Mouse (Mus musculus) stomach, embryonic 15.5 days (tissue): Measurements from ENCODE around the gene Slc13a2. TPM values are rescaled to one million over a fixed set of nuclear protein-coding genes. Genes with fewer than 3 reads are reported as not detected.

Experiments used
- ATAC-seq: fragments of 200-750 bp; cut with Nextera tagmentation; 2 replicates; pipeline ENCODE4 v1.8.0; 2017; ENCODE audit warnings: low read depth, moderate number of reproducible peaks, moderate TSS enrichment; ENCODE audit not compliant: insufficient read depth, low FRiP score
- H3K27ac ChIP-seq: fragments of 300-500 bp; sonication (generic); 2 replicates; pipeline ENCODE4 v1.5.1; 2015; ENCODE audit warnings: mild to moderate bottlenecking, inconsistent platforms
- H3K27me3 ChIP-seq: fragments of 300-500 bp; sonication (generic); replicated peaks from 2 replicates; pipeline ENCODE4 v1.6.1; 2015; ENCODE audit warnings: inconsistent platforms
- H3K36me3 ChIP-seq: fragments of 300-500 bp; sonication (generic); 2 replicates; pipeline ENCODE4 v1.6.1; 2015; ENCODE audit warnings: inconsistent platforms
- H3K4me1 ChIP-seq: fragments of 300-500 bp; sonication (generic); 2 replicates; pipeline ENCODE4 v1.6.1; 2015; ENCODE audit warnings: inconsistent platforms
- H3K4me2 ChIP-seq: fragments of 300-500 bp; sonication (generic); 2 replicates; pipeline ENCODE4 v1.6.1; 2015; ENCODE audit warnings: mild to moderate bottlenecking, inconsistent platforms
- H3K4me3 ChIP-seq: fragments of 300-500 bp; sonication (generic); replicated peaks from 2 replicates; pipeline ENCODE4 v1.5.1; 2015; ENCODE audit warnings: inconsistent platforms
- H3K9ac ChIP-seq: fragments of 300-500 bp; sonication (generic); 2 replicates; pipeline ENCODE4 v1.6.1; 2015; ENCODE audit warnings: inconsistent platforms
- H3K9me3 ChIP-seq: fragments of 300-500 bp; sonication (generic); 2 replicates; pipeline ENCODE4 v1.6.1; 2016; ENCODE audit warnings: inconsistent platforms
- WGBS: fragments of 180-500 bp; shearing (Covaris S2); methylation state at CpG from one replicate; pipeline ENCODE4 v1.1.7; 2015; 5-methylcytosine and 5-hydroxymethylcytosine counted together
- polyA plus RNA-seq: library from polyadenylated mRNA; unstranded; fragments of >200 nt; fragmentation: Nextera tagmentation; extraction: Ambion mirVana; gene quantifications from 2 replicates; pipeline ENCODE4 v1.2.1, GENCODE M21; 2015

Slc13a2 gene
- polyA plus RNA-seq, 1 experiment from 2014 or later = 0.51 TPM

DNA sequence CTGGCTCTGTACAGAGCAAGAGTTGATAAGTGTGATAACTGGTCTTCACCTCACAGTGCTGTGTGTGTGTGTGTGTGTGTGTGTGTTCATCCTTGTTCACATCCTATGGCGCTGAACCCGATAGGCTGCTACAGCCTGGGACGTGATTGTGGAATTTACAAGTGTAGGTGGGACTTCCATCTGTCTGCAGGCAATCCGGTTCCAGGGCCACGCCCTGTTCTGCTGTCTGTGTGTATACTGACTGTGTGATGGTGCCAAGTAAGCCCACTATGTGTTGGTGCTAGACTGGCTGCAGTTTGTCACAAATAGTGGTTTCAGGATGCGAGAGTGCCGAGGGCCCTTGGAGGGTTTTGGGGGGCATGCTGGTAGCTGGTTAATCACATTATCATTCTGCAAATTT is 39.7 kb downstream of the Slc13a2 start:
- ATAC-seq = no peak
- Histone ChIP-seq H3K4me1 (no peaks in the 10 kb centered on the region), H3K4me2 (no peak overlapping the region), H3K27me3 (no peaks in the 10 kb centered on the region), H3K4me3 (no peak overlapping the region), H3K9ac (no peak overlapping the region), H3K36me3 (no peaks in the 10 kb centered on the region), H3K27ac (no peak overlapping the region), H3K9me3 (no peaks in the 10 kb centered on the region)
- WGBS = 72% methylated on average over 7 of the region's 7 CpGs

DNA sequence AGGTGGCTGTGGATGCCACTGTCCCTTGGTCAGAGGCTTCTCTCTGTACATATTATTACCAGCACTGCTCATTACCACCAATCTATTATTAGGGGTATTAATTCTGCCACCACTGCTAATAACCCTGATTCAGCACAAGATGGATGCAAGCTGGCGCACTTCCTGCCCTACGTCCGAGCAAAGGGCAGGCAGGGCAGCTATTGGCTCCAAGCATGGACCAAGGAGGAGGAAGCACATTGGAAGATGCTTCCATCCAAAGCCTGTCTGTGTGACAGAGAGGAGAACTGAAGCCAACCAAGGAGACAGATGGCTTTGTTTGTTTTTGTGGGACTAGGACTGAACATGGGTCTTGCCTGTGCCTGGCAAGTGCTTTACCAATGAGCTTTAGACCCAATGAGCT is 41.0 kb downstream of the Slc13a2 start:
- Histone ChIP-seq H3K9me3 (no peaks in the 10 kb centered on the region), H3K36me3 (no peaks in the 10 kb centered on the region), H3K27ac (no peak overlapping the region), H3K27me3 (no peaks in the 10 kb centered on the region), H3K4me2 (no peak overlapping the region), H3K4me3 (no peak overlapping the region), H3K4me1 (no peaks in the 10 kb centered on the region), H3K9ac (no peak overlapping the region)
- no peak for ATAC-seq
- WGBS = 80% methylated on average over 3 of the region's 3 CpGs

DNA sequence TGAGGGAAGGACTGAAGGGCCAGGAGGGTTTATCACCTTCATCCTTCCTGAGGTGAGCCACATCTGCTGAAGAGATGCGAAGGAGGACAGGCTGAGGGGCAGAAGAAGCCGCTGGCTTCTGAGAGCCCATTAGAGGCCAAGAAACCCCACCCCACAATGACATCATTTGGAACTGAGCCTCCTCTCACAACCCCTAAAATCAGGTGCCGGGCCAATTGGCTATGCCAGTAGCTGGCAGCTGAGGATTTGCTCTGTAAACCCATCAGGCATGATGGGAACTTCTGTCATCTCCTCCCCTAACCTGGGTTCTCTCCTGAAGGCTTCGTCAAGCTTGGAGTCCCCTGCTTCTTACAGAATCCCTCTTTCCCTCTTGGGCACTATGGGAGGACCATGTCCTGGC is 41.7 kb downstream of the Slc13a2 start:
- Histone ChIP-seq H3K4me2 (no peak overlapping the region), H3K36me3 (no peaks in the 10 kb centered on the region), H3K27me3 (no peaks in the 10 kb centered on the region), H3K4me1 (no peaks in the 10 kb centered on the region), H3K9me3 (no peaks in the 10 kb centered on the region), H3K4me3 (no peak overlapping the region), H3K9ac (no peak overlapping the region), H3K27ac (no peak overlapping the region)
- no peak for ATAC-seq
- 70% methylated on average over 4 of the region's 4 CpGs for WGBS

DNA sequence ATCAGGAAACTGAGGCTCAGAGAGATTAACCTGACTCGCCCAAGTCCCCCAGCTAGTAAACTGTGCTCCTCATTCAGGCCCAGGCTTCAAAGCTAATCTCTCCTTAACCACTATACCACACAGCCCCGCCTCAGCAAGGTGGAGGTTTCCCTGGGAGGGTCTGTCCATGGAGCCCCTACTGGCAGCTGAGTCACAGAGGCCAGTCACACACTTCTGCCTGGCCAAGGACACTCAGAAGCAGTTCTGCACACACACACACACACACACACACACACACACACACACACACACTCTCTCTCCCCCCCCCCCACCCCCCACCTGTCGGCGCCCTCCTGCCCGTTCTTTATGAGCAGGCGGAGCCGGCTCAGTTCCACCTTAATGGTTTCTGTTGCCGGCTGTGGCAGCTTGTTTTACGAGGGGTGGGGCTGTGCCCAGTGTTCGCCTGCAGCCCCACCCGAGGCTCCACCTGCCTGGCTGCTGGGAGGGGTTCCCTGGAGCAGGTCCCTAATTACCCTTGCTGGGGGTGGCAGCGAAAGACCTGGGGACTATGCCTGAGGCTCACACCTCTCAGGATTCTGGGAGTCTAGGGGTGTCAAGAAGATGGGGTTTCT is 44.4 kb downstream of the Slc13a2 start:
- no peak overlapping the region for H3K4me2 ChIP-seq
- H3K9ac ChIP-seq = no peak overlapping the region
- H3K4me3 ChIP-seq = no peak overlapping the region
- no peak overlapping the region for H3K27ac ChIP-seq
- no peaks in the 10 kb centered on the region for H3K9me3 ChIP-seq
- H3K4me1 ChIP-seq = no peaks in the 10 kb centered on the region
- WGBS = 29% methylated on average over 12 of the region's 12 CpGs
- ATAC-seq = peak; percentile 71; the same call in 1 of the 2 replicates
- no peaks in the 10 kb centered on the region for H3K27me3 ChIP-seq
- H3K36me3 ChIP-seq = no peaks in the 10 kb centered on the region

DNA sequence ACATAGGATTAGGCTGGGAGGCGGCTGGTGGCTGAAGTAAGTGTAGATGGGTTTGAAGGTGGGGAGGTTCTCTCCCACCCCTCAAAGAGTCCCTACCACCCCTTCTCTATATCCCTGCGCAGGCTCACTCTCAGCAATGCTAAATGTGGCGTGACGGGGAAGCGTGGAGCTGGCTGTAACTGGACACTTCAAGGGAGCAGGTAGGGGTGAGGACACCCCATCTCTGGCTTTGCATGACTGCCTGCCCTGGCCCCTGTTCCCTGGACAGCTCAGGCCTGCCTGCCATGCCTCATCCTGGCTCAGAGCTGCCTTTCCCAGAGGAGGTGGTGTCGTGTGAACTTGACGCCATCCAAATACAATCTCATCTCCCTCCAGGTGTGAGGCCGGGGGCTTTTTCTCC is 47.9 kb downstream of the Slc13a2 start:
- Histone ChIP-seq H3K36me3 (no peaks in the 10 kb centered on the region), H3K27me3 (no peaks in the 10 kb centered on the region), H3K4me2 (no peak overlapping the region), H3K4me3 (no peak overlapping the region), H3K9me3 (no peaks in the 10 kb centered on the region), H3K4me1 (peaks cover 7% of the 10 kb centered on the region; the same call in 1 of the 2 replicates), H3K9ac (no peak overlapping the region), H3K27ac (no peak overlapping the region)
- WGBS = 75% methylated on average over 8 of the region's 8 CpGs
- ATAC-seq = no peak

DNA sequence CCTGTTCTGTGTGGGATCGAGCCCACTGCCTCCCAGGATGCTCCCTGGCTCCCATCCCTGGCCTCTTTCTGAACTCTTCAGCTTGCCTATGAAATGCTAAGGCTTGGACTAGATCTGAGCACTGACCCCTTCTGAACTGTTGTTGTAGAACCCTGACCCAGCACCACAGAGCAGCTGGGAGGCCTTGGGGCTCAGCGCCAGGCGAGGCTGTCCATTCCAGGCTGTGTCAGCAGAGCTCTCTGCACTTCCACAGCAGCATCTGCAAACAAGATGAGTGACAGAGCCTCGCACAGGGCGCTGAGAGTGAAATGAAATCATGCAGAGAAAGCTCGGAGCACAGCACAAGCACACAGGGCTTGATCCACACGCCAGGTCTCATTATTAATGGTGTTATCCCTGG is 49.4 kb downstream of the Slc13a2 start:
- no peak for ATAC-seq

DNA sequence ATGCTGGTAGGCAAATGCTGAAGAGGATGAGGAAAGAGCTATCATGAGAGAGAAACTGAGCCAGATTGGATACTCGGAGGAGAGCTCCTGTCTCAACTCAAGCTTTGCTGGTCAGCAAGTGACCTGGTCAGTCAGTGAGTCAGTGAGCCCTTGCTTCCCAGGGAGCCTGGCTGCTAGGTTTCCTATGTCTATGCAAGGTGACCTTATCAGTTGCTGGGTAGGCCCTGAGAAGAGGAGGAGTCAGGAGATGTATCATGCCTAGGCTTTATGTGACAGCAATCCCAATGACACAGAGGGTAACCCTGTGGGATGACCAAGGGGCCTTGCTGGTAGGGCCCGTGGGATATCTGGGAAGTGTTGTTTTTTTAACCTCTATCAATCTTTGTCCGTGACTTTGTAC is 49.9 kb downstream of the Slc13a2 start:
- H3K27ac ChIP-seq = no peak overlapping the region
- ATAC-seq = no peak
- no peaks in the 10 kb centered on the region for H3K36me3 ChIP-seq
- WGBS = 61% methylated on average over 3 of the region's 3 CpGs
- no peaks in the 10 kb centered on the region for H3K9me3 ChIP-seq
- no peaks in the 10 kb centered on the region for H3K27me3 ChIP-seq
- no peak overlapping the region for H3K9ac ChIP-seq
- H3K4me1 ChIP-seq = peaks cover 7% of the 10 kb centered on the region; the same call in 1 of the 2 replicates
- H3K4me2 ChIP-seq = no peak overlapping the region
- H3K4me3 ChIP-seq = no peak overlapping the region

More for the DNA sequence above, 49.4 kb downstream of the Slc13a2 start:
- no peak overlapping the region for H3K4me3 ChIP-seq
- no peak overlapping the region for H3K4me2 ChIP-seq
- no peak overlapping the region for H3K27ac ChIP-seq
- no peak overlapping the region for H3K9ac ChIP-seq
- no peaks in the 10 kb centered on the region for H3K9me3 ChIP-seq
- 47% methylated on average over 7 of the region's 7 CpGs for WGBS
- H3K36me3 ChIP-seq = no peaks in the 10 kb centered on the region
- no peaks in the 10 kb centered on the region for H3K27me3 ChIP-seq
- H3K4me1 ChIP-seq = peaks cover 7% of the 10 kb centered on the region; the same call in 1 of the 2 replicates

GRCm38 (mm10) chr11:78371711-78372110 is 50.3 kb downstream of the Slc13a2 start:
- Histone ChIP-seq H3K27me3 (no peaks in the 10 kb centered on the region), H3K9ac (no peak overlapping the region), H3K4me3 (no peak overlapping the region), H3K4me1 (peaks cover 7% of the 10 kb centered on the region; the same call in 1 of the 2 replicates), H3K4me2 (no peak overlapping the region), H3K36me3 (no peaks in the 10 kb centered on the region), H3K9me3 (no peaks in the 10 kb centered on the region), H3K27ac (no peak overlapping the region)
- ATAC-seq = no peak
- 90% methylated on average over 11 of the region's 11 CpGs for WGBS

- Histone ChIP-seq H3K27me3 (no peaks in the 10 kb centered on the region), H3K36me3 (no peaks in the 10 kb centered on the region), H3K9me3 (no peaks in the 10 kb centered on the region), H3K9ac (no peak overlapping the region), H3K27ac (no peak overlapping the region), H3K4me1 (peaks cover 7% of the 10 kb centered on the region; the same call in 1 of the 2 replicates), H3K4me2 (no peak overlapping the region), H3K4me3 (no peak overlapping the region)
- ATAC-seq = no peak
- WGBS = 48% methylated on average over 1 of the region's 1 CpGs
Observed at GRCm38 (mm10) chr11:78370389-78370788, 51.6 kb downstream of the Slc13a2 start.

GRCm38 (mm10) chr11:78367456-78368225 is 54.4 kb downstream of the Slc13a2 start:
- no peak overlapping the region for H3K27ac ChIP-seq
- H3K4me1 ChIP-seq = peaks cover 7% of the 10 kb centered on the region; the same call in 1 of the 2 replicates
- 83% methylated on average over 15 of the region's 15 CpGs for WGBS
- H3K36me3 ChIP-seq = no peaks in the 10 kb centered on the region
- no peak for ATAC-seq
- no peak overlapping the region for H3K4me3 ChIP-seq
- no peaks in the 10 kb centered on the region for H3K27me3 ChIP-seq
- H3K9me3 ChIP-seq = no peaks in the 10 kb centered on the region
- no peak overlapping the region for H3K9ac ChIP-seq
- H3K4me2 ChIP-seq = no peak overlapping the region

GRCm38 (mm10) chr11:78364103-78364502 is 57.9 kb downstream of the Slc13a2 start:
- Histone ChIP-seq H3K4me3 (no peak overlapping the region), H3K27ac (no peak overlapping the region), H3K4me1 (no peaks in the 10 kb centered on the region), H3K27me3 (no peaks in the 10 kb centered on the region), H3K36me3 (no peaks in the 10 kb centered on the region), H3K4me2 (no peak overlapping the region), H3K9ac (no peak overlapping the region), H3K9me3 (no peaks in the 10 kb centered on the region)
- WGBS = 27% methylated on average over 8 of the region's 8 CpGs
- no peak for ATAC-seq

DNA sequence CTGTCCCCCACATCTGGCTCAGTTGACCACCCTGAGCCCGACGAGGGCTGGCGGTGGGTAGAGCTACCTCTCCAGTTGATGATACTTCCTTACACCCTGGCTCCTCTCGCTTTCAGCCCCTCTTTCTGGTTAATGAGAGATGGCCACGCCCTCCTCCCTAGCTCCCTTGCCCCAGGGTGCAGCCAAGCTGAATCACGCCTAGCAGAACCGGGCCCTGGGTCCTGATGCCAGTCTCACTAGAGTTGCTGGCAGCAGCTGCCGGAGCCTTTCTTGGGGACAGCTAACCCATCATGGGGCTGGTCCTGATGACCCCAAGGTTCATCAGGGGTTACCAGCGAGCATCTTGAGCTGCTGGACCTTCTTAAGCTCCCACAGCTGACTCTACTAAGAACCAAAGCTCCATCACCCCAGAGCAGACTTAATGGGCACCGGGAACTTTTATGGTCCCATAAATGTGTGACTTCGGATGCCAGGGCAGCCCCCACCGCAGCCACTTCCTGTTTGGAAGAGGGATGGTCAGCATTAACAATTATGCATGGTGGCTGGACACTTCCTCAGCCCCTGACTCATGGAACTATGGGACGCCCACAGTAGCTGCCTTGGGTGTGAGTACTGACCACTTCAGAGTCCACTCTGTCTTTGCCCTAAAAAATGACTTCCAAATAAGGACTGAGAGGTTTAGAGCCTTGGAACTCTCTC is 58.6 kb downstream of the Slc13a2 start:
- no peaks in the 10 kb centered on the region for H3K36me3 ChIP-seq
- no peaks in the 10 kb centered on the region for H3K4me1 ChIP-seq
- ATAC-seq = no peak
- no peak overlapping the region for H3K27ac ChIP-seq
- no peak overlapping the region for H3K4me3 ChIP-seq
- H3K9me3 ChIP-seq = no peaks in the 10 kb centered on the region
- H3K9ac ChIP-seq = no peak overlapping the region
- 73% methylated on average over 13 of the region's 13 CpGs for WGBS
- no peak overlapping the region for H3K4me2 ChIP-seq
- no peaks in the 10 kb centered on the region for H3K27me3 ChIP-seq
